Mouse (Mus musculus): ENCODE data around the gene Nufip1. TPM values are rescaled to one million over a fixed set of nuclear protein-coding genes. Genes with fewer than 3 reads are reported as not detected.
A peak's percentile ranks its signal among the peaks of the same experiment; 100 is the strongest.

The Nufip1 gene
- polyA plus RNA-seq, 1 experiment from 2014 or later = 14.3 TPM

DNA sequence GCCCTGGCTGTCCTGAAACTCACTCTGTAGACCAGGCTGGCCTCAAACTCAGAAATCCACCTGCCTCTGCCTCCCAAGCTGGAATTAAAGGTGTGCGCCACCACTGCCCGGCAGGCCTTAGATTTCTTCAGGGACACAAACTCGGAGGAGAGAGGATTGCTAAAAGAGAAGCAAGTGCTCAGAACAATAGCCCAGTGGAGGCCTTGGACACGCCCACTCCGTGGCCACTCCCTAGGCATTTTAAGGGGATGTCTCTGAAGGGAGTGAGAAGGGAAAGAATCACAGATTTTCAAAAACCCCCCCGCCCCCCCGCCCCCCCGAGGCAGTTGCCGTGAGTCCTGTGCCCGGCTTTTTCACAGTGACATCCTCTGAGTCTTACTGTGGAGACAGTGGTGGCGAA, 53.5 kb downstream of the Nufip1 start:
- no peak overlapping the region for H3K27ac ChIP-seq
- no peaks in the 10 kb centered on the region for H3K36me3 ChIP-seq
- peaks cover 7% of the 10 kb centered on the region; the same call in 1 of the 2 replicates for H3K4me1 ChIP-seq
- no peak overlapping the region for H3K4me3 ChIP-seq
- no peak overlapping the region for H3K9ac ChIP-seq
- 42% methylated on average over 11 of the region's 11 CpGs for WGBS
- H3K9me3 ChIP-seq = no peaks in the 10 kb centered on the region
- H3K27me3 ChIP-seq = peaks cover 6% of the 10 kb centered on the region; the same call in 1 of the 2 replicates
- no peak overlapping the region for H3K4me2 ChIP-seq
- no peak for ATAC-seq (ENCODE audit: insufficient number of reproducible peaks, low FRiP score, low TSS enrichment, low read depth)

DNA sequence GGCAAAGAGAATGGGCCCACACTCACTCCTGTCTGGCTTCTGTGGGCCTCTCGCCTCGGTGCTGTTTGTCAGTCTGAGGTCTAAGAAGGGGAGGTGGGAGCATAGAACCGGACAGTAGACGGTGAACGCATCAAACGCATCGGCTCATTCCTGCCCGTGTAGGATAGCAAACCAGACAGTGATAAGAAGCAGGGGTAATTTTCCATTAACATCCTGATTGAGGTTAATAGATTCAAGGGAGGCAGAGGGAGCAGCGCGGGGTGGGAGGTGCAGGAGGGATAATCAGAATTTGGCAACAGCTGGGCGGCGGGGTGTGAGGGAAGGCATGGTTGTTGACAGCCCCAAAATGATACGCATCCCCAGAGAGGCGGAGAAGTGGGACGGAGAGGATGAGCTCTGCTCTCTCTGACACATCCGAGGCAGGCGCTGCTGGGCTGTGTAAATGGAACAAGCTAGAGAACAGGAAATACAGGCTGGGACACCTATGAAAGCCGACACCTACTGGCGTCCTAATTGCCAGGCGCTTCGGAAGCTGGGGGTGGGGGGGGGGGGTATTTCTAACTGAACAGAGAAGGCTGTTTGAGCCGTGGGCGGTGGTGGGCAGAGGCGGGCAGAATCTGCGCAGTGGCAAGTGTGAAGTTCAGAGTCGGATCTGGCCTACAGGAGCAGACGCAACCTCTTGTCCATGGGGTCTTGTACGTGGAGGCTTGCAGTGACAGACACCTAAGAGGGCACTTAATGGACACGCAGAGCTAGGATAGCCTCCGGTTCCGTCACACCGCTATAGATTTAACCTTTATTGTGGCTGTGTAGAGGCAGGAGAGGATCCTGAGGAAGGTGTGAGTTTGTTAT, 54.4 kb downstream of the Nufip1 start:
- ATAC-seq (ENCODE audit: insufficient number of reproducible peaks, low FRiP score, low TSS enrichment, low read depth) = 0 out of 2 replicates have a peak, but pooled peaks have one; percentile 55
- H3K4me1 ChIP-seq = peaks cover 14% of the 10 kb centered on the region; the same call in 1 of the 2 replicates
- H3K9me3 ChIP-seq = no peaks in the 10 kb centered on the region
- peaks cover 6% of the 10 kb centered on the region; the same call in 1 of the 2 replicates for H3K27me3 ChIP-seq
- no peak overlapping the region for H3K9ac ChIP-seq
- H3K4me2 ChIP-seq = peak overlapping the region; percentile 39
- H3K4me3 ChIP-seq = peak overlapping the region; percentile 9
- WGBS = 14% methylated on average over 32 of the region's 32 CpGs
- H3K36me3 ChIP-seq = no peaks in the 10 kb centered on the region
- H3K27ac ChIP-seq = peak overlapping the region; percentile 50; the same call in 1 of the 2 replicates

DNA sequence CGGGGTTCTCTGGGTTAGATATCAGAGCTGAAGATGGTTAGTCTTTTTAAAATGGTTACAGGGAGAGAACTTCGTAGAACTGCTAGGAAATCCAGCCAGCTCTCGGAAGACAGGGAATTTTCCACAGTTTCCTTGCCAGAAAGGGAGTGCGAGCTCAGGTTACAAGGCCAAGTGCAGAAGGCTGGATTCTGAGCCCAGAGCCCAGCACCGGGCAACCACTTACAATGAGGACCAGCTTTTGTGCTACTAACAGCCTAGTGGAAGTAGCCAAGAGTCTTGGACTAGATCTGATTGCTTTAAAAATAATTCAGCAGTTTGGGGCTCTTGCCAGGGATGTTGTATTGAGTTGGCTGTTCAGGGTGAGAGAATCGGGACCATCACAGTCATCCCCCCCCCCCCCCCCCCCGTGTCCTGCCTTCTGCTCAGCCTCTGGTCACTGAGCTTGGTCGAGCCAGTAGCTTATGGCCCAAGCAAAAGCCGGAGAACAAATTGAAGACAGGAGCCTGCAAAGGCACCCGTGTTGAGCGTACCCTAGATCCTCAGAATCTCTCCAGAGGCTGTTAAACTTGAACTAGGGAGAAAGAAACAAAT, 59.3 kb downstream of the Nufip1 start:
- Histone ChIP-seq H3K27ac (peak overlapping the region; percentile 60; the same call in 1 of the 2 replicates), H3K4me3 (no peak overlapping the region), H3K9ac (no peak overlapping the region), H3K4me1 (peaks cover 14% of the 10 kb centered on the region; the same call in 1 of the 2 replicates), H3K36me3 (no peaks in the 10 kb centered on the region), H3K27me3 (peaks cover under 1% of the 10 kb centered on the region; the same call in 1 of the 2 replicates), H3K9me3 (no peaks in the 10 kb centered on the region), H3K4me2 (no peak overlapping the region)
- ATAC-seq (ENCODE audit: insufficient number of reproducible peaks, low FRiP score, low TSS enrichment, low read depth) = no peak
- WGBS = 50% methylated on average over 11 of the region's 11 CpGs

DNA sequence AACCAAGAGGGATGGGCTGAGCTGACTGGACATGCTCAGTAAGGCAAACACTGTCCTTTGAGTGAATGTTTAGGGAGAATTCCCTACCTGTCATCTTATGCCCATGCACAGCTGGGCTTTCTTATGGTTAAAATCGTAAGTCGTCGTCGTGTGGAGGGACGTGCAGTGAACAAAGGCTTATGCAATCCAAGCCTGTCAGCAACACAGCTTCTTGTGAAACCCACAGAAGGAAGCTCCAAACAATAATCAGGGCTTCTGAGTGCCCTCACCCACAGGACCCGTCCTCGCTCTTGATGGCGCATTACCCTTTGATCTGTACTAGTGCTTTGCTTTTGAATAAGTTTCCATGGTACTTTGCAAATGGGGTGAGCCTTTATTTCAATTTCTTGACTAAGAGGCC, 60.6 kb downstream of the Nufip1 start:
- Histone ChIP-seq H3K9ac (no peak overlapping the region), H3K27ac (no peak overlapping the region), H3K36me3 (no peaks in the 10 kb centered on the region), H3K27me3 (no peaks in the 10 kb centered on the region), H3K9me3 (no peaks in the 10 kb centered on the region), H3K4me1 (peaks cover 11% of the 10 kb centered on the region; the same call in 1 of the 2 replicates), H3K4me2 (no peak overlapping the region), H3K4me3 (no peak overlapping the region)
- no peak for ATAC-seq (ENCODE audit: insufficient number of reproducible peaks, low FRiP score, low TSS enrichment, low read depth)
- WGBS = 89% methylated on average over 8 of the region's 8 CpGs

DNA sequence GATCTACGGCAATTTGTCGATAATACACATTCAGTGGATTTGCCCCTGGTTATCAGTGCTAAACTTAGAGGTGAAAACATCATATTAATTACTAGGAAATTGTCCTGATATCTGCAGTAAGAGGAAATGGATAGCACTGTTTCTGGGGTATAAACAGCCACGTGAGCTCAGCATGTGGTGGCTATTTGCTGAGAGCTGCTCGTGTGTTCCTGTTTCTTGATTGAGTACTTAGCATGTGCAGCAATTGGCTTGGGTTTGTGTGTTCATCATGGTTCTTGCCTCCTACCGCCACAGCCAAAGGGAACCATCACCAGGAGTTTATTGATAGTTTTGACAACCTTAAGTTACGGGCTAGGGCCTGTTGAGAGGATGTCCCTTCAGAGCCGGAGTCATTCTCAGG, 63.6 kb downstream of the Nufip1 start:
- Histone ChIP-seq H3K4me2 (no peak overlapping the region), H3K9me3 (no peaks in the 10 kb centered on the region), H3K9ac (no peak overlapping the region), H3K36me3 (no peaks in the 10 kb centered on the region), H3K27me3 (no peaks in the 10 kb centered on the region), H3K4me3 (no peak overlapping the region), H3K4me1 (peaks cover 10% of the 10 kb centered on the region; the same call in 1 of the 2 replicates), H3K27ac (no peak overlapping the region)
- WGBS = 73% methylated on average over 7 of the region's 7 CpGs
- ATAC-seq (ENCODE audit: insufficient number of reproducible peaks, low FRiP score, low TSS enrichment, low read depth) = no peak

DNA sequence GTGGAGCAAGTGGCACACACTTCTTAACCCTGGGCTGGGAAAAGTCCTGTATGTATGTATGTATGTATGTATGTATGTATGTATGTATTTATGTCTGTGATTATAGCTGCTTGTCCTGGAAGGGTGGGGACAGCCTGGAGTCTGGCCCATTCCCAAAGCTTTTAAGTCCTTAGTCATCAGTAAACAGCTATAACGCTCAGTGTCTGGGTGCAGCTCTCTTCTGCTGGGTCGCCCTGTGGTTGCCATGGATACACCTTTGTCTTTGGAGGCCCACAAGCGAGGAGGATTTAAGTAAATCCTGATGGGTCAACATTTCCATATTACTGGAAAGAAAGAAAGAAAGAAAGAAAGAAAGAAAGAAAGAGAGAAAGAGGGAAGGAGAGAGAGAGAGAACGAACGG, 65.1 kb downstream of the Nufip1 start:
- Histone ChIP-seq H3K4me1 (no peaks in the 10 kb centered on the region), H3K9ac (no peak overlapping the region), H3K27ac (no peak overlapping the region), H3K27me3 (no peaks in the 10 kb centered on the region), H3K4me2 (no peak overlapping the region), H3K9me3 (no peaks in the 10 kb centered on the region), H3K36me3 (no peaks in the 10 kb centered on the region), H3K4me3 (no peak overlapping the region)
- ATAC-seq (ENCODE audit: insufficient number of reproducible peaks, low FRiP score, low TSS enrichment, low read depth) = no peak
- WGBS = 44% methylated on average over 5 of the region's 5 CpGs

DNA sequence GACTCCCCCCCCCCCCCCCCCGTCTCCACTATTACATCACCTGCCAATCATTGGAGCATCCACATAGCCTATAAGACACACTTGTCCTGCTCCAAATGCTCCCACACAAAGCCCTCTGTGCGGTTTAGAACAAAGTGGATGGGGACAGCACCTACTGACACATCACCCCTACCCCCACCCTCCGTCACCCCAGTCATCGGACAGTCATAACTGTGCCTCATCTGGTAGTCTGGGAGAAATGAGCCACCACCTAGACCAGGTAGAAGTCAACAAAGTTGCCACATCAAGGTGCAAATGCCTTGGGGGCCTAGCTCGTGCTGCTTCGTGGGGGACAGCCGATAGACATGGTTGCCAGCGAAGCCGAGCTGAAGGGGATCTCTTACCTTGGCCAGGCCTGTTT, 66.5 kb downstream of the Nufip1 start:
- Histone ChIP-seq H3K9ac (no peak overlapping the region), H3K4me3 (no peak overlapping the region), H3K9me3 (no peaks in the 10 kb centered on the region), H3K27ac (no peak overlapping the region), H3K4me2 (no peak overlapping the region), H3K4me1 (no peaks in the 10 kb centered on the region), H3K27me3 (no peaks in the 10 kb centered on the region), H3K36me3 (no peaks in the 10 kb centered on the region)
- WGBS = 91% methylated on average over 9 of the region's 9 CpGs
- no peak for ATAC-seq (ENCODE audit: insufficient number of reproducible peaks, low FRiP score, low TSS enrichment, low read depth)

DNA sequence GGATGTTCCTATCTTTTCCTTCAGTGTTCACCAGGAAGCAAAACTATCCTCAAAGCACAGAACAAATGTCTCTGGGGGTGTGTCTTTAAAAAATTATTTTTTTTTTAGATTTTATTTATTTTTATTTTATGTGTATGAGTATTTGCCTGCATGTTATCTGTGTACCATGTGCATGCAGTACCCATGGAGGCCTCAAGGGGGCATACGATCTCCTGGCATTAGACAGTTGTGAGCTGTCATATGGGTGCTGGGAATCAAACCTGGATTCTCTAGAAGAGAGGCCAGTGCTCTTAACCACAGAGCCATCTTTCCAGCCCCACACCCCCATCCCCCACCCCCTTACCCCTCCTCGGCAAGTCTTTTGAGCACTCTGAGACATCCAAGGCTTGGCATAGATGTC, 67.8 kb downstream of the Nufip1 start:
- no peaks in the 10 kb centered on the region for H3K36me3 ChIP-seq
- H3K4me2 ChIP-seq = no peak overlapping the region
- no peak overlapping the region for H3K9ac ChIP-seq
- H3K27me3 ChIP-seq = no peaks in the 10 kb centered on the region
- no peak for ATAC-seq (ENCODE audit: insufficient number of reproducible peaks, low FRiP score, low TSS enrichment, low read depth)
- no peak overlapping the region for H3K27ac ChIP-seq
- H3K4me1 ChIP-seq = no peaks in the 10 kb centered on the region
- H3K4me3 ChIP-seq = no peak overlapping the region
- H3K9me3 ChIP-seq = no peaks in the 10 kb centered on the region
- 76% methylated on average over 2 of the region's 2 CpGs for WGBS

DNA sequence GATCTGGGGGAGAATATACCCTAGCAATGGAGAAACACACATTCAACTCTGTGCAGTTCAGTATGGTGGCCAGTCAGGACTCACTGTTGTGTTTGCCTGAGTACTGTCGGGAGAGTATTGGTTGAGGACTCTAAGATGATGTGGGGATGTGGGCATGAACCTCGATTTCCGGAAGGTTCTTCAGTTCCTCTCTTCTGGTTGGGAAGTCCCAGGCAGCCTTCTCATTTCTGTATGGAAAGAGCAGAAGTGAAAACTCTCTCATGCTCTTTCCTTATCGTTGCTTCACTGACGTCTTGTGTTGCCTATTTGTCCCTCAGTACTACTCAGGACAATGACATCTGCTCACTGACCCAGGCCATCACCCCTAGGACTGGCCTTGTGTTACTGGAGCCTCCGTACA, 68.7 kb downstream of the Nufip1 start:
- 83% methylated on average over 6 of the region's 6 CpGs for WGBS
- H3K9ac ChIP-seq = no peak overlapping the region

DNA sequence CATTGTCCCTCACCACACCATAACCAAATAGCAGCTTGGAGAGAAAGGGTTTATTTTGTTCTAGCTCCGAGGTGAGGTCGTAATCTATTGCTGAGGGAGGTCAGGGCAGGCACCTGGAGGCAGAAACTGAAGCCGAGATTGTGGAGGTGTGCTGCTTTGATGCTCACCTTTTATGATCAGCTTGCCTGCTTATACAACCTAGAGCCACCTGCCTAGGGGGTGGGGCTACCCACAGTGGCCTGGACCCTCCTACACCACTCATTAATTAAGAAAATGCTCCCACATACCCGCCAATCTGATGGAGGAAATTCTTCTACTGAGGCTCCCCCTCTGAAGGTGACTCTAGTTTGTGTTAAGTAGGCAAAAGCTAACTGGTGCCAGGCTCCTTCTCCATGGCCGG, 74.7 kb downstream of the Nufip1 start:
- no peak for ATAC-seq (ENCODE audit: insufficient number of reproducible peaks, low FRiP score, low TSS enrichment, low read depth)
- no peak overlapping the region for H3K27ac ChIP-seq
- no peak overlapping the region for H3K4me3 ChIP-seq
- no peak overlapping the region for H3K9ac ChIP-seq
- WGBS = 58% methylated on average over 5 of the region's 5 CpGs
- no peak overlapping the region for H3K4me2 ChIP-seq
- no peaks in the 10 kb centered on the region for H3K9me3 ChIP-seq
- H3K27me3 ChIP-seq = no peaks in the 10 kb centered on the region
- no peaks in the 10 kb centered on the region for H3K36me3 ChIP-seq
- peaks cover 5% of the 10 kb centered on the region for H3K4me1 ChIP-seq

More for the DNA sequence above, 68.7 kb downstream of the Nufip1 start:
- Histone ChIP-seq H3K4me3 (no peak overlapping the region), H3K4me2 (no peak overlapping the region), H3K27ac (no peak overlapping the region), H3K4me1 (no peaks in the 10 kb centered on the region), H3K27me3 (no peaks in the 10 kb centered on the region), H3K36me3 (no peaks in the 10 kb centered on the region), H3K9me3 (no peaks in the 10 kb centered on the region)
- ATAC-seq (ENCODE audit: insufficient number of reproducible peaks, low FRiP score, low TSS enrichment, low read depth) = no peak

DNA sequence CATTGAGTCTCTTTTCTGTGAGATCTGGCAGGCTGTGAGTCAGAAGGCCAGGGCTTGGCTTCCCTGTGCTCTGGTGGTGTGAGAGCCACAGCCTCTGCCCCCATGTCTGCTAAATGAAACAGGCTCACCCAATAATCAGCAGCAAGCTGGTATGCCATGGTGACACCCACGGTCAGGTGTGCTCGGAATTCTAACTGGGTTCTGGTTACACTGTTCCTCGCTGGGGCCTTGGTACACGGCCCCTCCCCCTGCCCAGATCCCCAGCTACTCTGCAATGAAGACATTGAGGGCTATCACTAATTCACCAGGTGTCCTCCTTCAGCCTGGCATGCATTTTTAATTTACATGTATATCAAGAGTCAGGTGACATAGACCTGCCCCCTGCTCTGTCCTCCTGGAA, 75.6 kb downstream of the Nufip1 start:
- H3K36me3 ChIP-seq = no peaks in the 10 kb centered on the region
- no peak overlapping the region for H3K9ac ChIP-seq
- no peak overlapping the region for H3K4me3 ChIP-seq
- peaks cover 5% of the 10 kb centered on the region for H3K4me1 ChIP-seq
- no peaks in the 10 kb centered on the region for H3K27me3 ChIP-seq
- WGBS = 47% methylated on average over 4 of the region's 4 CpGs
- no peak for ATAC-seq (ENCODE audit: insufficient number of reproducible peaks, low FRiP score, low TSS enrichment, low read depth)
- H3K9me3 ChIP-seq = no peaks in the 10 kb centered on the region
- H3K4me2 ChIP-seq = no peak overlapping the region
- no peak overlapping the region for H3K27ac ChIP-seq
